Mouse (Mus musculus) C2C12 (cell line): ENCODE results near the gene Snrpd3.

Source experiments
- CEBPB ChIP-seq: IDR thresholded peaks from one replicate; pipeline ENCODE4 v1.6.1; 2011; ENCODE audit warnings: low read depth, mild to moderate bottlenecking, control low read depth, moderate library complexity
- CTCF ChIP-seq: IDR thresholded peaks from one replicate; pipeline ENCODE4 v1.5.1; 2011; ENCODE audit not compliant: control insufficient read depth, insufficient read depth, insufficient read length
- MAX ChIP-seq: IDR thresholded peaks from one replicate; pipeline ENCODE4 v1.6.1; 2011; ENCODE audit warnings: mild to moderate bottlenecking, control low read depth
- MYOD1 ChIP-seq: IDR thresholded peaks from one replicate; pipeline ENCODE4 v1.6.1; 2011; ENCODE audit warnings: low read depth; ENCODE audit not compliant: control insufficient read depth, insufficient read length
- MYOG ChIP-seq: IDR thresholded peaks from one replicate; pipeline ENCODE4 v1.6.1; 2011; ENCODE audit not compliant: control insufficient read depth, insufficient read length; ENCODE audit errors: extremely low read depth
- USF1 ChIP-seq: IDR thresholded peaks from one replicate; pipeline ENCODE4 v1.6.1; 2011; ENCODE audit warnings: low read depth, mild to moderate bottlenecking, control low read depth, moderate library complexity

DNA sequence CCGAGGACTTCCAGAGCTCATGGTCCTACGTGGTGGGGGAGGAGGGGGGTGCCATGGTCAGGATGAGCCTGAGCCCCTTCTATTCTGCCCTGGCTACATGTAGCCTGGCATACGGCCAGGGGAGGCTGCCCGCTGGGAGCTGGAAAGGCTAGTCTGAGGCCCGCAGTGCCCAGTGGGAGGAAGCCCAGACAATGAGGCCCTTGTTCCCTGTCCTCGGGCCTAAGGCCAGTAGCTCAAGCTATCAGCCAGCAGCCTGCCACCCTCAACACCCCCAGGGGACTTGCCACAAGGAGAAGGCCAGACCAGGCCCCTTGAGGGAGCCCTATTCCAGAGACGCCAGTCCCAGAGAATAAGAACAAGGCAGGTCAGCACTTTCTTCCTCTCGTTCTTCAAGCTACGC is 38.7 kb downstream of the Snrpd3 start:
- TF ChIP-seq USF1, result no peak
- TF ChIP-seq CTCF, result no peak
- no peak for TF ChIP-seq CEBPB
- no peak for TF ChIP-seq MAX
- no peak for TF ChIP-seq MYOD1
- TF ChIP-seq MYOG, result no peak
